Mouse (Mus musculus) left cerebral cortex, postnatal 36 days (tissue): ENCODE measurements around the gene Ppfibp2. TPM values are rescaled to one million over a fixed set of nuclear protein-coding genes. Genes with fewer than 3 reads are reported as not detected.
A peak's percentile ranks its signal among the peaks of the same experiment; 100 is the strongest.

Experiments used
- DNase-seq, 2 experiments: peaks; one replicate each; pipeline ENCODE4 v3.0.0; 2021 to 2022; ENCODE audit warnings: low spot score in 2 of 2, mixed read lengths in 1 of 2
- intact Hi-C: fragments of 180-260 bp; cut with DNase I; formaldehyde crosslinking; loops from one replicate; pipeline ENCODE4 v1.15.1; 2025
- total RNA-seq, 2 experiments: library from RNA; stranded (reverse); gene quantifications; 2 replicates each; pipeline ENCODE4 v1.2.3; 2021

Ppfibp2 gene
- total RNA-seq, 2 experiments from 2014 or later, result 5.2 to 7.0 TPM

DNA sequence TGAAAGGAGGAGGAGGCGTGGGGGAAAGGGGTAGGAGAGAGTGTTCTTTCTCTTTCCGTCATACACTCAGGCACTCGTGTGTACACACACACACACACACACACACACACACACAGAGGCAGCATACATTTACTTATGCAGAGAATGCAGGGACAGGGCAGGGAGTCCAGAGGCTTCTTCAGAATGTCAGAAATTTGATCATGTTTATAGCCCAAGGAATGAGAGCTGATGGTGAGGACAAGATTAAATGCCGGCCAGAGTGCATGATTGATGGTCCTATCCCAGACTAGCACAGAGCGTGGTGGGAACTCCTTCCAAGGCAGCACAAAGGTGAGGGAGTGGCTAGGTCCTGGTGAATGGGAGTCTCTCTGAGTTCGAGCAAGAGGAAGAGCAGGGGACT, 96.5 kb downstream of the Ppfibp2 start:
- intact Hi-C loops, result no loop called here
- DNase-seq, result no peak

DNA sequence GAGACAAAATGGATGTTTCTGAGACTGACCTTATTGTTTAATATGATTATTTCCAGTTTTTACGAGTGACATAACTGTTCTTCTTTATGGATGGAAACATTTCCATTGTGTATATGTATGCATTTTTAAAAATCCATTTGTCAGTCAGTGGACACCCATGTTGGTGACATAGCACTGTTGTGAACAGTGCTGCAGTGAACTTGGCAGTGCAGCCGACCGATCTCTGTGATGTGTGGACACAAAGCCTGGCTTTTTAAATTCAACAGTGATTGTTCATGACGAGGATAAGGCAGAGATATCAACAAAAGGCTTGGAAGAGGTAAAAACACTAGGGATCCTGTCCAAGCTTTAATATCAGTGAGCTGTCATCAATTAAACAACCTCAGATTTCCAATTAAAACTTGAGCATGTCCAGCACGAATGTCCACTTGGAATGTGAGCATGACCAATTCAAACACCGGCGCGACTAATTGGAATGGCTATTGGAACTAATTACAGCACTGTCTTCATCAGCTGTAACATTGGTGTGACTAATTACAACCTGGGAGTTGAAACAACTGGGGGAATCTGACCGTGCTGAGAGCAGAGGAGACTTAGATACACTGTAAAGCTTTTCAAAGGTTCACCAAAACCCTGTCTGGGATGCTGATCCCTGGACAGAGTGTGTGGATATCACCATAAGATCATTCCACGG, 99.4 kb downstream of the Ppfibp2 start:
- no peak for DNase-seq
- intact Hi-C loops, result no loop called here

DNA sequence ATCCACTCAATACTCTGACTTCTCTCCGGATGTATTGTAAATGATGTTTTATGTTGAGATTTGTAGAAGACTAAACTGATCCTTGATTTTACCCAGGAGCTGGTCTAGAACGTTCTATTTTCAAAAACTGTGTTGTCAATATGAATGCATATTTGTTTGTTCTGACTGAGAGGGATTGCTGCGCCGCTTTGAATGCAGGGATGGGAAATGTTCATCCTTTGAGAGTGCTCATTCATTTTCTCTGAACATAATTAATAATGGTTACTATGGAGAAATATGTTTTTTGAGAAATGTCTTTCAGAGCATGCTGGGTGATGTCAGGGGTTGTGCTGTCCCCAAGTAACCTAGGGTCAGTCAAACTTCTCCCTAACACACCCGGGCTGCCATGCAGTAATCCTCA, 102.1 kb downstream of the Ppfibp2 start:
- intact Hi-C loops, result no loop called here
- DNase-seq, result no peak

DNA sequence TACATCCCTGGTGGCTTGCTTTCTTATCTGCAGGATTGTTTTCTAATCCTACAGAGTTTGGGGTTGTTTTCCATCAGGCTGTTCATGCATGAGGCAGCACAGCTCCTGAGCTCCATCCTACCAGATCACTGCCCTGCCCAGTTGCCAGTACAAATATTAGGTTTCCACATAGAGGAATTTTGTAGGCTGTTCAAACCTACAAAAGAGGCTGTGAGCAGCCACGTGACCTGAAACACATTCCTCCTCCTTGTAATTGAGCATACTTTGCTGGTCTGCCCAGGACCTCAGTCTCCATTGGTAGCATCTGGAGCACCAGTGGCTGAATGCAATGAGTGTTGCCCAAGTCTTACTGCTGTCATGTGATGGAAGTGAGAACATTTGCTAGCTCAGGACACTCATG, 104.9 kb downstream of the Ppfibp2 start:
- intact Hi-C loops, result no loop called here
- DNase-seq, result no peak

DNA sequence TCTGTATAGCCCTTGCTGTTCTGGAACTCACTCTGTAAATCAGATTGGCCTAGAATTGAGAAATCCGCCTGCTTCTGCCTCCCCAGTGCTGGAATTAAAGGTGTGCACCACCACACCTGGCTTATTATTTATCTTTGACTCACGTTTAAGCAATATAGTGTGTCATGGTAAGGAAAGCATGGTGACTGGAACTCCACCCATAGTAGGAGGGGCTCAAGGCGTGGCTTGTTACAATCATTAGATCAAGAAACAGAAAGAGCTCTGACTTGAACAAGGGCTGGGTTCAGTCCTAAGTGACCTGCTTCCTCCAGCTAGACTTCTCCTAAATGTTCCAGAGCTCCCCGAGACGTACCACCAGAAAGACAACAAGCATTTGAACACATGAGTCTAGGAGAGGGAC, 105.6 kb downstream of the Ppfibp2 start:
- no peak for DNase-seq
- intact Hi-C loops, result no loop called here

DNA sequence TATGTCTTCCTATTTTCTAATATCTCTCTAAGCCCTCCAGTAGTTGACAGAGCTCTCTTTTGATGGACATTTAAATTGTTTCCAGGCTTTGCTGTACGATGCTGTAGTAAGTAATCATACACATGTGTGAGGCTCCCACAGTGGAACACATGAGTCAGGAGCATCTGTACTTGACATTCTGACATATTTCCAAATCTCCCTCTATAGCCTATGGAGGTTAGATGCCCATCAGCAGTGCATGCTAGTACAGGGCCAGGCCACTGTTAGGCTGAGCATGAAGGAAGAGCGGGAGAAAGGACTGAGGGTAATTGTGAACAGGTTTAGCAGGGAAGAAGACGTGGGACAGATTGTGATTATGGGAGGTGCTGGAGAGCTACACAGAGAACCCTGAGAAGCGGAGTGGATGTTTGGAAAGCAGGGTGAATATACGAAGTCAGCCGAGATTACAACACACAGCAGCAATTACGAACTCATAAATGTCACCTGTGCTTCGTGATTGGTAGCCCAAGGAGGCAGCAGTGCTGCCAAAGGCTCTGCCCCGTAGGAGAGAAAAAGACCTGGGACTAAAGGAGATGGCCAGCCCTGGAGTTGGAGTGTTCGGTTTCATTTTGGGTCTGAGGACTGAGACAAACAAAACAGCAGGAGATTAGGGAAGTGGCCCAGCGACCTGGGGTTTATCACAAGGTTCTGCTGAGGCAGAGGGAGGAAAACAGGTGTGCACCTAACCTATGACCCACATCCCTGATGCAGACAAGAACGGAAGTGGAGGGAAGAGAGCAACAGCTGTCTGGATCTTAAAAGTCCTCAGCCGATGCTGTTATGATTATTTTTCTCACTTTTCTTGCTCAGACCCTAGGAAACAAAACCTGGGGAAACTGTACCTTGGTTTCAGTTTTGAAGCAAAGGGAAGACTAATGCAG, 107.7 kb downstream of the Ppfibp2 start:
- DNase-seq, result no peak
- intact Hi-C loops, result no loop called here

DNA sequence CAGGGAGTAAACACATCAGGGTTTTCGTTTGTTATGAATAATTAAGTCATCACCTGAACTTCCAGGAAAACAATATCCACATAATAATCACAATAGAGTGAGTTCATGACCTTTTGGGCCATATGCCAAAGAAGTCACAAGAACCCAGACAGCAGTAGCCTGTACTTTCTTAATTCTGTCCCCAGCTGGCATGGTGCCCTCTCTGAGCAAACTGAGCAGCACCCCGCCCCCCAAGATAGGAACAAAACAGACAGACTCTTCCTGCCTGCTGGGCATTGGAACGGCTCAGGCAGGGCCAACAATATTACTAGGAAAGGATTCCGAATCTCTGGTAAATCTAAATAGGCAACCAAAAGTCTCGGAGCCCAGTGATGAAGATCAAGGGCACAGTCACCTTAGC, 110.9 kb downstream of the Ppfibp2 start:
- no peak for DNase-seq
- intact Hi-C loops, result loop anchor here (5.0 kb wide), 1 partner anchor 44 kb away; no protein-coding TSS in a partner anchor

DNA sequence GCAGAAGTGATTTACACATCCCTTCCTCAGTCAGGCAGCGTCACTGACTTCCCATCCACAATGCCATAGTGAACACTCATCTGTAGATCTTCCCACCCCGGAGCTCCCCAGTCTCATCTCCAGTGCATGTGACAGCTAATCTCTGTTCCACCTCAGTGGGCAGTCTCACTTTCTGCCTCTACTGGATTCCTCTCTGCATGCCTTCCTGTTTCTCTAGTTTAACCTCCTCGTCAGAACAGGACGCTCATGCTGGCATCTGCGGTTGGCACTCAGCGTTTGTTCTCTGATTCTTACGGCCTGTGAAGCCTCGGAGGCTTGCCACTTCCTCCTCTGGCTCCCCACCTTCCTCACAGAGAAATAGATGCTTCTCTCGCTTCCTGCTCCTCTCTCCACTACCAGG, 112.6 kb downstream of the Ppfibp2 start:
- intact Hi-C loops, result loop anchor here (5.0 kb wide), 1 partner anchor 45 kb away; no protein-coding TSS in a partner anchor

DNA sequence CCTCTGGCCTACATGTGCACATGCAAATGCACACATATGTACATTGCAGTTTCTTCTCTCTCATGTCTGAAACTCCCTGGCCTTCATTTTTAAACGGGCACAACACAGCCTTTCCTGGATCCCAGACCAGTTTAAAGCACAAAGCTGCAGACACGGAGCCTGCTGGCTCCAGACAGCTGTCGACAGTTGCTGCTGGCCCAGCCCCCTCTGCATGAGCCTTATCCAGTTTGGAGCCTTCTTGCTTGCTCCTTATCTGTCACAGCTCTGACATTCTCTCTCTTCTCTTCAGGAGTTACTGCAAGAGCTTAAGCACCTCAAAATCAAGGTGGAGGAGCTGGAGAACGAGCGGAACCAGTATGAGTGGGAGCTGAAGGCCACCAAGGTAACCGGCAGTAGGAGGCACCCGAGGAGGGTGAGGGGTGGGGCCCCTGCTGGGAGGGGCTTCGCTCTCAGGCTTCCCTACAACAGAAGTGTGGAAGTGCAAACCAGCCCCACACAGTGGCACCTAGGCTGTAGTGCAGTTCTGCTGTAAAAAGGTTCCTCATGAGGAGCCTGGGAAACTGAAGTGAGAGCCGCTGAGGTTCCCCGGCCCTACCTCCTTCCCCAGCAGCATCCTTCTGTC, 113.6 kb downstream of the Ppfibp2 start:
- peak; percentile 57 to 61 for DNase-seq
- intact Hi-C loops, result loop anchor here (5.0 kb wide), 1 partner anchor 46 kb away; no protein-coding TSS in a partner anchor

More for the DNA sequence above, 112.6 kb downstream of the Ppfibp2 start:
- DNase-seq, result peak in 1 of 2 experiments; percentile 5

DNA sequence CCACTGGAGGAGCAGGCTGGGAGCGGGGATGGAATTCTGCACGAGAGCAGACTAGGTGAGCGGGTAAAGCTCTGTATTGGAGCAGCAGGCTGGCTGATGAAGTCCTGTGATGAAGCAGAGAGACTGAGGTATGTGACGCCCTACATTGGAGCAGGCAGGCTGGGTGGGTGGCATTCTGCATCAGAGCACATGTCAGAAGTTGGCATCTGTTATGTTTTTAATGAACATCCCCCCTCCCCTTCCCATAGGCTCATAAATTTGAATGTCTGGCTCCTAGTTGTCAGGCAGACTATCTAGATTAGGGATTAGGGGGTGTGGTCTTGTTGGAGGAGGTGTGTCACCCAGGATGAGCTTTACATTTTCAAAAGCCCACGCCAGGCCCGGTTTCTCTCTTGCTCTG, 117.7 kb downstream of the Ppfibp2 start:
- intact Hi-C loops, result no loop called here

DNA sequence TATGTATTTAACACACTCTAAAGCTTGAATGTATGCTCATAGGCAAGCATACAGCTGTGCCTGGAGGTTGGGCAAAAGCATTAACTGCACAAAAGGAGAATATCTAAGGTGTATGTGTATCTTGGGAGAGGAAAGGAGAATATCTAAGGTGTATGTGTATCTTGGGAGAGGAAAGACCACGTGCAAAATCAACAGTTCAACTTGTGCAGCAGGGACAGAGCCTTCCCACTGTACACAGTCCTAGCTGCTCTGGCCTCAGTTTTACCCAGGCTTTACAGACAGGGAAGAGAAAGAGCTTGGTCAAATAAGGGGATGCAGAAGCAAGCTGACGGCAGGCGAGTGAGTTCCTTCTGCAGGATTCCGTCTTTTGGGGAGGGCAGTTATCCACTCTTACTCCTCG, 119.1 kb downstream of the Ppfibp2 start:
- no peak for DNase-seq
- intact Hi-C loops, result no loop called here

More for the DNA sequence above, 117.7 kb downstream of the Ppfibp2 start:
- DNase-seq, result no peak

DNA sequence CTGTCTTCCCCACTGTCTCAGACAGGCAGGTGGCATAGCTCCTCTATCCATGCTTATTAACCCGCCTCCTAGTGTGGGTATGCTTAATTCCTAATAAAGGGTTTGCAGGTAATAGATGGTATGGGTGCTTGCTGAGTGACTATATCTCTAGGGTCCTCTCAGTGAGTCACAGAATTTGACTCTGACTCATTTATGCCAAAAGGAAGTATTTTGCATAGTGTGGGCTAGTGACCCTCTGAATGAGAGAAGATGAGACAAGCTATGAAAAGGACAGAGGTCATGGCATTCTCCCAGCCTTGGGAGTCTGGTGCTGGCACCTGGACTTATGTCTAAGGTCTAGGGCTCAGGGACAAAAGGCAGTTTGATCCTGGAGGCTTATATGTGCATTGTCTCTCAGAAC, 125.8 kb downstream of the Ppfibp2 start:
- intact Hi-C loops, result no loop called here
- DNase-seq, result no peak

DNA sequence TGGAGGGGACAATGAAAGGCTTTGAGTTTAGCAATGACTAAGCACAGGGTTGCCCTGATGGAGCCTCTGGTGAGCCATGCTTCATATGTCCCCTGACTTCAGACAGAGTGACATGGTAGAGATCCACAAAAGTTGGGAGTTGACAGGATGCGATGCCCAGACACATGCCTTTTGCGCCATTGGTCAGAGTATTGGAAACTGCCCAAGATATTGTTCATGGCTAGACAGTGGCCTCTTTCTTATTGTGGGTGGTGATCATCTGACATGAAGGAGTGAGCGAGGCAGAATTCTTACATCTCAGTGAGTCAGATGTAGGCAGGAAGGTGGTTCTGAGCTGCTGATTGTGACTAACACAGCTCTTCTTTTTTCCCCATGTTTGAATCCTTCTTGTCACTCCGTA, 127.5 kb downstream of the Ppfibp2 start:
- intact Hi-C loops, result no loop called here
- no peak for DNase-seq

DNA sequence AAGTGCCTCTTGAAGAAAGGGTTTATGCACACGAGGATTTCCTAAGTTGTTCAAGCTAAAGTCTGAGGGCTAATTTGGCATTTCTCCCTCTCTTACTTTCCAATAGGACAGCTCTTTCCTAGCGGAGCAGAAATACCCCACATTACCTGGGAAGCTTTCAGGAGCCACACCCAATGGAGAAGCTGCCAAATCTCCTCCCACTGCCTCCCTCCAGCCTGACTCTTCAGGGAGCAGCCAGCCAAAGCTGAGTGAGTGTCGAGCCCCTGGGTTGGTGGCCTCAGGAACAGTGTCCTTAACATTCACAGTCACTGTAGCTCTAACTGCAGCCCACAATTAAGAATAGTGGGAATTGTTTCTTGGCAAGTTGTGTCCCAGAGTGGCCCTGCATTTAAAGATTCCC, 132.5 kb downstream of the Ppfibp2 start:
- intact Hi-C loops, result no loop called here
- DNase-seq, result no peak

DNA sequence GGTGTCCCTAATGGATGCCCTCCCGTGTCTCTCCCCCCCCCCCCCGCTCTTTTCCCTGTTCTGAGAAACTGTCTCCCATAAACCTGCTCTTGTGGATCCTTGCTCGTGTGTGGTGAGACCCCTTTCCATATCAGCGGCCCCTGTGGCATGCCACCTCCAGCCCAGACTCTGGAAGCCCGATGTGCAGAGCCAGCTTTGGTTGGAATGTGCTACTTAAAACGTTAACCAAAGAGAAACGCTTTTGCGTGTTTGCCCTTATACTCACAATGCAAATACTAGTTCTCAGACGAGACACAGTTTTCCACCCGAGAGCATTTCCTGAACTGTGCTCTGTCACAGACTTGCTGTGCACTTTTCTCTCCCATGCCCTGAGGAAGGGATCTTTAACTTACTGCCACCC, 135.6 kb downstream of the Ppfibp2 start:
- no peak for DNase-seq
- intact Hi-C loops, result no loop called here

DNA sequence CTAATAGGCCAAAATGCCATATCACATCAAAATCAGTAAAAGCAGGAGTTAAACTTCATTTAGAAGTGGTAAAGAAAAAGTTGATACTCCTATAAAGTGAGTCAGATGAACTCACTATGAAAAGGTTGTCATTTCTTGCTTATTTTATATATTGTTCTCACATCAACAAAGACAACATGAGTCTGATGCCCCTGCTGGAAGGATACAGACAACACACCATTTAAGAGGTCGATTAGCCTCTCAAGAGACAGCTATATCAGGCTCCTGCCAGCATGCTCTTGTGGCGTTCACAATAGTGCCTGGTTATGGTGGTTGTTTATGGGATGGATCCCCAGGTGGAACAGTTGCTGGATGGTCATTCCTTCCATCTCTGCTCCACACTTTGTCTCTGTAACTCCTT, 138.2 kb downstream of the Ppfibp2 start:
- intact Hi-C loops, result no loop called here
- DNase-seq, result no peak

DNA sequence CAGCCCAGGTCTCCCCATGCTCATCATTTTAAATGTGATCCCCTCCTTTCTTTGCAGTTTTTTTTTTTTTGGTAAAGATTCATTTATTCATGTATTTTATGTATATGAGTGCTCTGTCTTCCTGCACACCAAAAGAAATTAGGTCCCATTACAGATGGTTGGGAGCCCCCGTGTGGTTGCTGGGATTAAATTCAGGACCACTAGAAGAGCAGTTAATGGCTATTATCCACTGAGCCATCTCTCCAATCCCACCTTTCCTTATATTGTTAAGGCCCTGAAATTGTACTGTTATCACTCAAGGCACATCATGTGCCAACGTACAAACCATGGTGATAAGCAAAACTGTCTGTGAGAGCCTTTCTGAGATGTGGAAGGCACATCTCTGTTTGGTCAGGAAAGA, 143.7 kb downstream of the Ppfibp2 start:
- DNase-seq, result no peak
- intact Hi-C loops, result no loop called here

DNA sequence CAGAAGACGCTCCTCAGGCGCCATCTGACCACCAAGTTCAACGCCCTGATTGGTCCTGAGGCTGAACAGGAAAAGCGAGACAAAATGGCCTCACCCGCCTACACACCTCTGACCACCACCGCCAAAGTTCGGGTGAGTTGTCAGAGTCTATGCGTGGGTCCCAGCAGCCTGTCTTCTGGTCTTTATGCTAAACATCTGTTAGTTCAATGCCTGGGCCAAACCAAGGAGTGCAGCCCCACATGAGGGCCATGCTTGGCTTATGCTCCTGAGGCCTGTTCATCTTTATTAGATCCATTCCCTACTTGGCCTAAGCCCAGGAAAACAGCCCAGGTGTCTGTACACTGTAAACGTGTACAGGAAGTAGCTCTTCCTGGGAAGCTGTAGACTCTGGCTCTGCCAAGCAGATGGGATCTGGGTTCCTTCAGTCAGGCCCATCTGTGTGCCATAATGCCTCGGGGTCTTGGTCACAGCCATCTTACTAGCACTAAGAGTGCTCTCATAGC, 148.0 kb downstream of the Ppfibp2 start:
- intact Hi-C loops, result loop anchor here (10.0 kb wide), 1 partner anchor 528 kb away; no protein-coding TSS in a partner anchor
- no peak for DNase-seq

DNA sequence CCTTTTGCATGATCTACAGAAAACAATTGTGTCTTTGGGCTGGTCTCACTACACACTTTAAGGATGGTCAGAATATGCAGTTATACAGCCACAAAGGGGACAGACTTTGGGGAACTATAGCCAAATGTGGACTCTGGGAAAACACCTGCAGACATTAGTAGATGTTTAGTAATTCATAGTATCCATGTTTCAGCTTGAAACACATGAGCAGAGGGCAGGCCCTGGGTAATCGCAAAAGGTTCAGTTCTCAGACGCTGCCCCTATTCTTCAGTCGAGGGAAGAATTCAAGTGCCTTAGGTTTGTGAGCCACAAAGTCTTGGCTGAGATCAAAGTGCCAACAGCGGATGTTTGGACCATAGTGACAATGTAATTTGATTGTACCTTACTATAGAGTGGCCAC, 149.4 kb downstream of the Ppfibp2 start:
- intact Hi-C loops, result loop anchor here (10.0 kb wide), 1 partner anchor 530 kb away; no protein-coding TSS in a partner anchor
- DNase-seq, result no peak

DNA sequence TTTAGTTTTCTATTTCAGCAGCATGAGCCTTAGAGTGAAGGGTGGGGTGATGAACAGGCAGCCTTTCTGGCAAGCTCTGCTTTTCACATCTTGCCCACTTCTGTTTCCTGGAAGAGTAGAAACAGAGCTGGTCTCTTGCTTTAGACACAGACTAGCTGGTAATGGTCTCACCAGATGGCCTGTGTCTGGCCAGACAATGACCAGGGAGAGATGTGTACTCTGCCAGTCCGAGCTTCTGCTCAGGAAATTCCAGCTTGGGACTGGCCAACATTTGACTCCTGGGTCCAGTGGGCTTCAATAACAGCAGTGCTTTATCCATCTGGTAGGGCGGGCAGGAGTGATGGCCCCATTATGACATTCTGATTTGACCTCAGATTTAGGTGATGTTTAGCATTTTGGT, 150.1 kb downstream of the Ppfibp2 start:
- DNase-seq, result no peak
- intact Hi-C loops, result loop anchor here (10.0 kb wide), 1 partner anchor 530 kb away; no protein-coding TSS in a partner anchor
